Mouse (Mus musculus): ENCODE data around the gene Spsb4. TPM values are rescaled to one million over a fixed set of nuclear protein-coding genes. Genes with fewer than 3 reads are reported as not detected.

Spsb4 gene
- polyA plus RNA-seq, 1 experiment from 2014 or later = 88.2 TPM

- Histone ChIP-seq H3K27me3 (no peaks in the 10 kb centered on the region), H3K4me2 (replicated peaks) (no peak overlapping the region), H3K9me3 (replicated peaks) (no peaks in the 10 kb centered on the region), H3K9ac (no peak overlapping the region), H3K36me3 (no peaks in the 10 kb centered on the region), H3K4me1 (0 out of 2 replicates have a peak, but pooled peaks cover 4% of the 10 kb centered on the region), H3K27ac (no peak overlapping the region), H3K4me3 (no peak overlapping the region)
- ATAC-seq (ENCODE audit: low FRiP score) = no peak
- WGBS = 76% methylated on average over 12 of the region's 12 CpGs
Measured at GRCm38 (mm10) chr9:97027361-97027760, 8.7 kb upstream of the Spsb4 start.

GRCm38 (mm10) chr9:97026006-97026405 lies 7.4 kb upstream of the Spsb4 start:
- no peaks in the 10 kb centered on the region for H3K9me3 ChIP-seq (replicated peaks)
- H3K9ac ChIP-seq = no peak overlapping the region
- WGBS = 83% methylated on average over 4 of the region's 4 CpGs
- H3K4me1 ChIP-seq = 0 out of 2 replicates have a peak, but pooled peaks cover 4% of the 10 kb centered on the region
- H3K27ac ChIP-seq = no peak overlapping the region
- no peaks in the 10 kb centered on the region for H3K36me3 ChIP-seq
- H3K27me3 ChIP-seq = no peaks in the 10 kb centered on the region
- no peak for ATAC-seq (ENCODE audit: low FRiP score)
- H3K4me2 ChIP-seq (replicated peaks) = no peak overlapping the region
- no peak overlapping the region for H3K4me3 ChIP-seq

GRCm38 (mm10) chr9:97024451-97024850 lies 5.8 kb upstream of the Spsb4 start:
- H3K4me2 ChIP-seq (replicated peaks) = no peak overlapping the region
- no peaks in the 10 kb centered on the region for H3K27me3 ChIP-seq
- no peak overlapping the region for H3K9ac ChIP-seq
- H3K9me3 ChIP-seq (replicated peaks) = no peaks in the 10 kb centered on the region
- H3K27ac ChIP-seq = no peak overlapping the region
- H3K36me3 ChIP-seq = no peaks in the 10 kb centered on the region
- H3K4me1 ChIP-seq = peaks cover 11% of the 10 kb centered on the region
- WGBS = 73% methylated on average over 7 of the region's 7 CpGs
- H3K4me3 ChIP-seq = no peak overlapping the region
- no peak for ATAC-seq (ENCODE audit: low FRiP score)

GRCm38 (mm10) chr9:97022948-97023347 lies 4.3 kb upstream of the Spsb4 start:
- Histone ChIP-seq H3K27me3 (no peaks in the 10 kb centered on the region), H3K9ac (no peak overlapping the region), H3K9me3 (replicated peaks) (no peaks in the 10 kb centered on the region), H3K27ac (no peak overlapping the region), H3K4me2 (replicated peaks) (no peak overlapping the region), H3K36me3 (no peaks in the 10 kb centered on the region), H3K4me3 (no peak overlapping the region), H3K4me1 (peaks cover 15% of the 10 kb centered on the region)
- ATAC-seq (ENCODE audit: low FRiP score) = no peak
- 92% methylated on average over 4 of the region's 4 CpGs for WGBS

GRCm38 (mm10) chr9:97022371-97022770 lies 3.7 kb upstream of the Spsb4 start:
- Histone ChIP-seq H3K9me3 (replicated peaks) (no peaks in the 10 kb centered on the region), H3K4me2 (replicated peaks) (no peak overlapping the region), H3K27ac (no peak overlapping the region), H3K36me3 (no peaks in the 10 kb centered on the region), H3K9ac (no peak overlapping the region), H3K27me3 (no peaks in the 10 kb centered on the region), H3K4me3 (no peak overlapping the region), H3K4me1 (peaks cover 15% of the 10 kb centered on the region)
- 86% methylated on average over 5 of the region's 5 CpGs for WGBS
- no peak for ATAC-seq (ENCODE audit: low FRiP score)

DNA sequence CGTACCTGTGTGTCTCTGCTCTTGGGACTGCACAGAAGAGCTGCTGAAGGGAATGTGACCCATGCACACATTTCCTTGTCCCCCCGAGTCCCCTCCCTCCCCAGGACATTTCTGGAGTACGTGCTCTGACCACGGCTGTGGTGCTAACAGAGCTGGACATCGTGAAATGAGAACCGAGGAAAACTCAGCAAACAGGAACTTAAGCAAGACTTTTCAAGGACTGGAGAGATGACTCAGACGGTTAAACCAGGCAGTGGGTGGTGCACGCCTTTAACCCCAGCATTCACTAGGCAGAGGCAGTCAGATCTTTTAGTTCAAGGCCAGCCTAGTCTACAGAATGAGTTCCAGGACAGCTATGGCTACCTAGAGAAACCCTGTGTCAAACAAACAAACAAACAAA lies 1.5 kb upstream of the Spsb4 start:
- Histone ChIP-seq H3K4me2 (replicated peaks) (no peak overlapping the region), H3K4me1 (peaks cover 35% of the 10 kb centered on the region), H3K9ac (no peak overlapping the region), H3K27me3 (no peaks in the 10 kb centered on the region), H3K36me3 (no peaks in the 10 kb centered on the region), H3K9me3 (replicated peaks) (no peaks in the 10 kb centered on the region), H3K4me3 (no peak overlapping the region), H3K27ac (no peak overlapping the region)
- WGBS = 84% methylated on average over 8 of the region's 8 CpGs
- ATAC-seq (ENCODE audit: low FRiP score) = no peak

DNA sequence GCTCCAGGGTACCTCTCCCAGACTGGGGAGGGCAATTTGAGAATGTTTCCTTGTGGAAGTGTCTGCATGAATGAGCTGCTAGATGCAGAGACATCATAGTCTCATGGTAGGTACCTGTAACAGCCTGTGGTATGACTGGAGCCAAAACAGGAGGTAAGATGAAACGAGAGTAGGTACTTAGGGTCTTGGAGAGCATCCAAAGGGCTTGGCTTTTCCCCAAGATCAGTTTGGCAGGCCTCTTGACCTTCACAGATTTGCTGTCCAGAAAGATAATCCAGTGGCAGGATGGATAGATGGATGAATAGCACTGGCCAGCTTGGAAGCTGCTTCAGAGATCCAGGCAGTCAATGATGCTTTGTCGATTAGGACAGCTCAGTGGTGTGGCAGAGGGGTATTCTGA lies 1.0 kb upstream of the Spsb4 start:
- Histone ChIP-seq H3K9me3 (replicated peaks) (no peaks in the 10 kb centered on the region), H3K4me3 (no peak overlapping the region), H3K9ac (no peak overlapping the region), H3K27me3 (no peaks in the 10 kb centered on the region), H3K36me3 (no peaks in the 10 kb centered on the region), H3K4me2 (replicated peaks) (peak overlapping the region; percentile 80), H3K4me1 (peaks cover 40% of the 10 kb centered on the region), H3K27ac (peak overlapping the region; percentile 99; the same call in 1 of the 2 replicates)
- 64% methylated on average over 2 of the region's 2 CpGs for WGBS
- no peak for ATAC-seq (ENCODE audit: low FRiP score)

DNA sequence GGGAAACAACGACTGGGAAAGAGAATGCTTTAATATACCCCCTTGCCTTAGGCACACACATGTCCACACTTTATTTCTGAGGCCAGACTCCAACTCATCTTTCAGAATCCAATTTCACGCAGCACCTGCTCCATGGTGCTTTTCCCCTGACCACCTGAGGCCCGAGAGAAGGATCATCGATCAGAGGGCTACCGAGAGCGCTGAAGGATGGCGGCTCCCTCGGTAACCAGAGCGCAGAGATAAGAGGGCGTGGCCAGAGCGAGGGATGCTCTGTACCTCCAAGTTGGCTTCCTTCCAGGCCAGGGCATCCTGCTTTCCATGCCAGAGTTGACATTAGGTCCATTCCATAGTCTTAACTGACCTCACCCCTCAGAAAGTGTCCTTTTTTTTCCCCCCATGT lies 588 bp upstream of the Spsb4 start:
- peak overlapping the region; percentile 90 for H3K9ac ChIP-seq
- under 1% methylated on average over 11 of the region's 11 CpGs for WGBS
- H3K27me3 ChIP-seq = no peaks in the 10 kb centered on the region
- peak overlapping the region; percentile 99 for H3K27ac ChIP-seq
- H3K4me3 ChIP-seq = peak overlapping the region; percentile 67
- peaks cover 44% of the 10 kb centered on the region for H3K4me1 ChIP-seq
- H3K36me3 ChIP-seq = no peaks in the 10 kb centered on the region
- H3K9me3 ChIP-seq (replicated peaks) = no peaks in the 10 kb centered on the region
- H3K4me2 ChIP-seq (replicated peaks) = peak overlapping the region; percentile 80
- ATAC-seq (ENCODE audit: low FRiP score) = no peak; the same call in 1 of the 2 replicates

GRCm38 (mm10) chr9:97017811-97018641 lies 617 bp downstream of the Spsb4 start:
- H3K4me1 ChIP-seq = peaks cover 53% of the 10 kb centered on the region
- no peaks in the 10 kb centered on the region for H3K36me3 ChIP-seq
- H3K27ac ChIP-seq = peak overlapping the region; percentile 99

GRCm38 (mm10) chr9:97017121-97017810 lies 1.4 kb downstream of the Spsb4 start:
- Histone ChIP-seq H3K4me2 (replicated peaks) (peak overlapping the region; percentile 80), H3K9ac (peak overlapping the region; percentile 90), H3K4me3 (peak overlapping the region; percentile 67), H3K9me3 (replicated peaks) (no peaks in the 10 kb centered on the region), H3K4me1 (peaks cover 60% of the 10 kb centered on the region), H3K27me3 (no peaks in the 10 kb centered on the region), H3K27ac (peak overlapping the region; percentile 99), H3K36me3 (no peaks in the 10 kb centered on the region)
- no peak for ATAC-seq (ENCODE audit: low FRiP score)
- WGBS = under 1% methylated on average over 34 of the region's 34 CpGs

More at GRCm38 (mm10) chr9:97017811-97018641, 617 bp downstream of the Spsb4 start:
- under 1% methylated on average over 62 of the region's 62 CpGs for WGBS
- peak overlapping the region; percentile 80 for H3K4me2 ChIP-seq (replicated peaks)
- H3K9ac ChIP-seq = peak overlapping the region; percentile 90
- peak overlapping the region; percentile 67 for H3K4me3 ChIP-seq
- H3K9me3 ChIP-seq (replicated peaks) = no peaks in the 10 kb centered on the region
- H3K27me3 ChIP-seq = no peaks in the 10 kb centered on the region
- ATAC-seq (ENCODE audit: low FRiP score) = peak; percentile 48

- Histone ChIP-seq H3K4me3 (peak overlapping the region; percentile 67), H3K9me3 (replicated peaks) (no peaks in the 10 kb centered on the region), H3K4me2 (replicated peaks) (peak overlapping the region; percentile 80), H3K9ac (peak overlapping the region; percentile 90), H3K4me1 (peaks cover 74% of the 10 kb centered on the region), H3K27me3 (no peaks in the 10 kb centered on the region), H3K27ac (peak overlapping the region; percentile 99), H3K36me3 (no peaks in the 10 kb centered on the region)
- 6% methylated on average over 6 of the region's 6 CpGs for WGBS
- no peak for ATAC-seq (ENCODE audit: low FRiP score)
Measured at GRCm38 (mm10) chr9:97015751-97016150, 2.9 kb downstream of the Spsb4 start.

DNA sequence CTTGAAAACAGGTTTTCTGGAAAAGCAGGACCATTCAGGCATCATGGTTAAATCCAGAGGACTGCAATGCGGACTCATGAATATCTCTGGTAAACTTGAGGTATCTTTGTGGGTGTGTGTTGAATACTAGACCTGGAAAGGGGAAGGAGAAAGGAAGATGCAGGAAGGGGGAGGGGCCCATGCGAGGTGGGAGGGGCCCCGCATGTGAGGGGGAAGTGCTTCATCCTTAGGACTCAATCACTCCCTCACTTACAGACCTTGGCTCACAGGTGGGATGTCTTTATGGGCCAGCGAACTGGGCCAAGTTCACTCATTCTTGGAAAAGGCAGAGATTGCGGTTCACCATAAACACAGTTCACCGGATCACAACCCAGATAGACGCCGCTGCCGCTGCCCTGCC lies 4.9 kb downstream of the Spsb4 start:
- ATAC-seq (ENCODE audit: low FRiP score) = no peak
- Histone ChIP-seq H3K27ac (peak overlapping the region; percentile 80), H3K4me3 (no peak overlapping the region), H3K36me3 (peaks cover 5% of the 10 kb centered on the region), H3K27me3 (no peaks in the 10 kb centered on the region), H3K4me2 (replicated peaks) (peak overlapping the region; percentile 80), H3K9ac (no peak overlapping the region), H3K9me3 (replicated peaks) (no peaks in the 10 kb centered on the region), H3K4me1 (peaks cover 66% of the 10 kb centered on the region)
- WGBS = 72% methylated on average over 9 of the region's 9 CpGs
